Mouse (Mus musculus): ENCODE results near the gene Ggnbp2. TPM values are rescaled to one million over a fixed set of nuclear protein-coding genes. Genes with fewer than 3 reads are reported as not detected.

The Ggnbp2 gene
- total RNA-seq (2022) = 100 to 1,000 TPM in 1 of 4 experiments, 10 to 100 TPM in 3; 88.0 to 102 (median 97.7) TPM

- peak; percentile 83 to 87 for DNase-seq (ENCODE audit: low spot score in 2 of 2)
These were observed at the start of gene Ggnbp2 for GRCm38 (mm10) chr11:84870337-84871043. Gene Ggnbp2 (minus strand): TSS chr11:84870817.

DNA sequence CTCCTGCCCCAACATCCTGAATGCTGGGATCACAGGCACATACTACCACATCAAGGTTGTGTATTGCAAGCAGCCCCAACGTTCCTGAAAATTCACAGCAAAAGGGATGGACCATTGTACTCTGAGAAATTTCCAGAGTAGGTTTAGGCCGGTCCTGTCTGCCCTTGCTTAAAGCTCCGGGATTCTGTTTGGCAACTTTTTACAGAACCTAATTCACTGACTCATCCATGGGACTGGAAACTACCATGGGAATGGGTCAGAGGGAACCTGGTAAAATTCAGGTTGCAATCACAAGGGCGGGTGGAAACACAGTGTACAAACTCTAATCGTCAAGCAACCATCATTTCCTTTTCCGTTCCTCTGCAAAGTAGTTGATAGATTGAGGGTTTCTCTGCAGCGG, 49.3 kb upstream of the Ggnbp2 start:
- DNase-seq (ENCODE audit: low spot score in 2 of 2) = no peak

DNA sequence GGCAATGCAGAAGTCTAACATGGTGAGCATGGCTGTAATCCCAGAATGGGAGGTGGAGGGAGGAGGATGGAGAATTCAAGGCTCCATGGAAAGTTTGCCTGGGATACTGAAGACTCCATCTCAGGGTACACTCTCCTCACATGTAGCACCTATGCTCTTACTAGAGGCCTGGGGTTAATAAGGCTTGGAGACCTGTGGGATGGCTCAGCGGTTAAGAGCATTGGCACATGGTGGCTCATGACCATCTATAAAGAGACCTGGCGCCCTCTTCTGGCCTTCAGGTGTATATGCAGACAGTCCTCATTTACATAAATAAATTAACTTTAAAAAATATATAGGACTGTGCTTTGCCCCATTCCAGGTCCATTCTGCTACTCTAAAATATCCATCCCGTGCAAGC, 48.7 kb upstream of the Ggnbp2 start:
- DNase-seq (ENCODE audit: low spot score in 2 of 2) = no peak

- peak; percentile 46 to 87 for DNase-seq (ENCODE audit: low spot score in 2 of 2)
These were observed 47.8 kb upstream of the Ggnbp2 start for GRCm38 (mm10) chr11:84918425-84918824.

DNA sequence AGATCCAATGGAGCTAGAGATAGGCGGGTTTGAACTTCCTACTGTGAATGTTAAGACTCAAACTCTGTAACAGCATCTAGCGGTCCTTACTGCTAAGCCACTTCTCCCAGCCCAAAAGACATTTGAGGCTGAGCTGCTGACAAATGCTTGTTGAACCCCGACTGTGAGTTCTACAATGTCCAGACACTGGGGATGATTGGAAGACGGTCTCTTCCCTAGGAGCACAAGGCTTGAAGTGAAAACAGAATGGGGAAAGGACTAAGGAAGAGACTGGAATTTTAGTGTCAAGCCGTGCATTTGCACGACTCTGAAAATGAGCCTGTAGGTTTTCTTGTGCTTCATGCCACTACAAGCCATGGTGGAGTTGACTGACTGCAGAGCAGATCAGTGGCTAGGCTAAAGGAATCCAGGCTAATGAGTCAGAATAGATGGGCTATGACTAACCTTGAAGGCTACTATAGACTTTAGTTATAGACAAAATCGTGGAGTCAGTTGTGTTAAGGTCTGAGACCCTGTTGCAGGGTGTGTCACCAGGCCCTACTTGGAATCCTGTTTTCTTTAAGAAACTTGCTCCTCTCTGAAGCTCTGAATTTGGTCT, 46.2 kb upstream of the Ggnbp2 start:
- no peak for DNase-seq (ENCODE audit: low spot score in 2 of 2)

DNA sequence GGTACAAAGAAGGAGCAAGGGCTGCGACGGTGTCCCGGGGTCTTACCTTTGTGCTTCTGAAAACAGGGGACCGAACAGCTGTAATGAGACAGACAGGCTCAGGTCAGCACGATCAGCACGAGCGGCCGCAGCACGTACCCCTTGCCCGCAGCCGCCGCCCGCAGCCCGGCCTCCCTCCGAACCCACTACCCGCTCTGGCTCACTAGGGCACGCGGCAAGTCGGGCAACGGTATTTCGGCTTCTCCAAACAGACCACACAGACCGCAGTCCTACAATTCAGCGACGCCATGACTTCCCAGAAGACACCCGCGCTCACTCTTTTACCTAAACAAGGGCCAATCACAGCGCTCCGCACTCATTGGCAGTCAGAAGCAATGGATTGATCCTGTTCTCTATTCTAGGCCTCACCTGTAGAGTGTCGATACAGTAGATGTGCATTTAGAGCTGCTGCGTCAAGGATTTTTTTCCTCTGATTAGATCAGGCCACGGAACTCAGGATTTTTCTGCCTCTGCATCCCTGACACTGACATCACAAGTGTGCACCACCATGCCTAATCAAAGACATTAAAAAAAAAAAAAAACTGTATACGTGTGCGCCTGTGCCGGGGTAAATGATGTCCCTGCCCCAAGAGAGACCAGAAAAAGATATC, 45.6 kb upstream of the Ggnbp2 start, which contains the start of gene Znhit3:
Znhit3 (minus strand) TSS at position 314 of the 650 bp plus-strand sequence.
- peak; percentile 73 to 87 for DNase-seq (ENCODE audit: low spot score in 2 of 2)

- DNase-seq (ENCODE audit: low spot score in 2 of 2) = no peak
These were observed 44.1 kb upstream of the Ggnbp2 start for GRCm38 (mm10) chr11:84914673-84915072.

GRCm38 (mm10) chr11:84910411-84910810, 39.8 kb upstream of the Ggnbp2 start:
- no peak for DNase-seq (ENCODE audit: low spot score in 2 of 2)

DNA sequence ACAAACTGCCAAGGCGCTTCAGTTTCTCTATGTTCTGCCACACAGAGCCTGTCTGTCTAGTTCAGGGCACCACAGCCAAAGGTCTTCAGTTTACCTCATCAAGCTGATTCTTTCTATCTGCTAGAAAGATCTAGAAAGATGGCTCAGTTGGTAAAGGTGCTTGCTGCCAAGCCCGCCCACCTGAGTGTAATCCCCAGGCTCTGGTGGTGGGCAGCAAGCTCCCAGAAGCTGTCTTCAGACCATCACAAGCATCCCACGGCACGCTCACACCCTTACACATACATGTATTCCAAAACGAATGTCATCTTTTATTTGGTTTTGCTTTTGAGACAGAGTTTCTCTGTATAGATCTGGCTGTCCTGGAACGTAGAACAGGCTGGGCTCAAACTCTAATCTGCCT, 37.9 kb upstream of the Ggnbp2 start:
- DNase-seq (ENCODE audit: low spot score in 2 of 2) = peak in 1 of 2 experiments; percentile 47

DNA sequence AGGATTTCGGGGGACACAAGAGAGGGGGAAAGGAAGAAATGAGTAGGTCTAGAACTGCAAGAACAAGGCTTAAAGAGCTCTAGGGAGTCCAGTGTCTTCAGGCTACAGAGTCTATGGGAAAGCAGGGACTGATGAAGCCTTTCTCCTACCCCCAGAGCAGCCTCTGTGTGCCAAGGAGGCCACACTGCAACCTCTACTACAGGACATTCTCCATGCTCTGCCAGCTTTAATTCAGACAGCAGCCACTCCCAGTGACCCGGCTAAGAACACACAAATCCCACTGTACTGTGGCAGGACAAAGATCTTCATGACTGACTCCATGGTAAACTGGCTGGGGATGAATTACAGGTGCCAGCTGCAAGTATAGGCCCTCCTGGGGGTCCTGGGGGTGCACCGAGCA, 36.5 kb upstream of the Ggnbp2 start:
- no peak for DNase-seq (ENCODE audit: low spot score in 2 of 2)

DNA sequence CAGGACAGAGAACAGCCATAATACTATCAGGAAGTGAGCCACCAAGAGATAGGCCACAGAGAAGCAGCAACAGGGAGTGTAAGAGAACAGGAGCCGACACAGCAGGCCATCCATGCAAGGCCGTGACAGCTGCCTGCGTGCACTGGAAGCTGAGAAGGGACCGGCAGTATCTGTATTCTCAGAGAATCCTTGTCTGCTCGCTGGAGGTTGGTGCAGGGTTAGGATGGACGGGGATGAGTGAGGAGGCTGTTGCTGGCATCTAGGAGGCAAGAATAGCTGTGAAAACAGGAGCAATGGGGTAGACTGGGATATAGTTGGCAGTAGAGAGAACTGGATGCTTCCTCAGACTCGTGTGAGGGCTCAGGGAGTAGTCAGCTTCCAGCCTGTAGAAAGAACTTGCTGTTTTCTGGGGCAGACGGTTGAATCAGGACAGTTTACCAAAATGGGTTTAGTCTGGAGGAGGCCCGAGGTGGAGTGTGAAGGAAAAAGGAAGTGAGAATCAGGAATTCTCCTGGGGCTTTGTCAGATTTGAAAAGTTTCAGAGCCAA, 34.1 kb upstream of the Ggnbp2 start:
- DNase-seq (ENCODE audit: low spot score in 2 of 2) = peak in 1 of 2 experiments; percentile 46

GRCm38 (mm10) chr11:84893113-84893512, 22.5 kb upstream of the Ggnbp2 start:
- no peak for DNase-seq (ENCODE audit: low spot score in 2 of 2)

DNA sequence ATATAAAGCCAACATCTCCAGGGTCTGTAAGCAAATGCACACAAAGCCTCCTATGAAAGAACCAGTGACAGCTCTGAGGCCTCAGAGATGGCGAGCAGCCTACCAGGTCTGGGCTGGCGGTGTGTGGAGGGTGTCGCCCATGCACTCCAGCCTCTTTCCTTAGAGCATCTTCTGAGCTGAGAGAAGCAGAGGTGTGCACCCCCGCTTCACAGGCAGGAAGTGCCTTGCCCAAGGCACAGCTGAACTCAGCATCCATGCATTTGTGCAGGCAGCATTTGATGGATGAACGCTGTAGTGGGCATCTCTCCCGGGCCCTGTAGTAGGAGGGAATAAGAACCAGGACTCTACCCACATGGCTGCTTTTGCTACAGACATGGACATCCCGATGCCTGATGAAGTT, 21.1 kb upstream of the Ggnbp2 start:
- no peak for DNase-seq (ENCODE audit: low spot score in 2 of 2)

DNA sequence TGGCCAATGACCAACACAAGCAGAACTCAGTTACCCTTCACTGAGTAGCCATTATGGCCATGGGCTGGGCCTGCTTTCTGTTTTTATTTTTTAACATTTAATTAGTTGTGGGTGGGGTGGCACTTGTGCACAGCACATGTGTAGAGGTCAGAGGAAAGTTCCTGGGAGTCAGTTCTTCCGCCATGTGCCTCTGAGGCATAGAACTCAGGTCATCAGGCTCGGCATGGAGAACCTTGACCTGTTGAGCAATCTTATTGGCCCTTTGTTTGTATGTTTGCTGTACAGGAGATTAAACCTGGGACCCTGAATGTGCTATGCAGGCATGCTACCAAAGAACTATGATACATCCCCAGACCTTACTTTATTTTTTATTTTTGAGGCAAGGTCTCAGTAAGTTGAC, 18.9 kb upstream of the Ggnbp2 start:
- DNase-seq (ENCODE audit: low spot score in 2 of 2) = no peak

- no peak for DNase-seq (ENCODE audit: low spot score in 2 of 2)
These were observed 17.4 kb upstream of the Ggnbp2 start for GRCm38 (mm10) chr11:84888025-84888424.

DNA sequence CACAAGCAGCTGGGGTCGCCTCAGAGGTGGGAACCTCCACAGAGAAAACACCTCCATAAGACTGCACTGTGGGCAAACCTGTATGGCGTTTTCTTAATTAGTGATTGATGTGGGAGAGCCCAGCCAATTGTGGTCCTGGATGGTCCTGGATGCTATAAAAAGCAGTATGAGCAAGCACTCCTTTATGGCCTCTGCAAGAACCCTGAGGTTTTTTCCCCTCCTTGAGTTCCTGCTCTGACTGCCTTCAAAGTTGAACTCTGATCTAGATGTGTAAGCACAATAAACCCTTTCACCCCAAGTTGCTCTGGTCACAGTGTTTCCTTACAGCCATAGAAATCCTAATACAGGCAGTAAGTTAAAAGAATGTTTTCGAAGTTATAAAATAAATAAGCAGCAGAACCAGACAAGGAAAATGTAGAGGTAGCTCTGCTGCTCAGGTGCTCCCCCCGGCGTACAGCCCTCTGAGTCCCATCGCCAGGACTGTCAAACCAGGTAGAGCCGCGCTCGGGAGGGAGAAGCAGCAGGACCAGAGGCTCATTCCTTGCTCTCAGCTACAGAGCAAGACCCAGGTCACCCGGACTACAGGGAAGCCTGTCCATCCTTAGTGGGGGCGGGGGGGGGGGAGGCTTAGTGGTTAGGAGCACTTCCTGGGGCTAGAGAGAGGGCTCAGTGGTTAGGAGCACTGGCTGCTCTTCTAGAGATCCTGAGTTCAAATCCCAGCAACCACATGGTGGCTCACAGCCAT, 16.3 kb upstream of the Ggnbp2 start:
- no peak for DNase-seq (ENCODE audit: low spot score in 2 of 2)

DNA sequence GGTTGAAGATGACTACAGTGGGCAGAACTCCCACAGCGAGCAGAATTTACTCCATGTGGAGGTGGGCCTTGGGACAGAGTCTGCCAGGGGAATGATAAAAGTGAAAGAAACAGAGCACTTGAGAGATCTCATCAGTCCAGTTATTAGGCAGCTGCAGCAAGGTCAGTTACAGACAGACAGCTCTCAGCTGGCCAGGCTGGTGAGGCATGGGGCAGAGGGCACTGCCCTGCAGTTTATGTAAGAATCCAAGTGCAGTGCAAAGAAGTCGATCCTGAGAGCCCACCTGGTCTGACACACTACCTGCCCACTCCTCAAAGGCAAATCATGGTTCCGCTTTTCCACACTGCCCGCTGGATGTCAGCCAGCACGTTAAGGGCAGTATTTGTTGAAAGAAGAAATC, 15.6 kb upstream of the Ggnbp2 start:
- no peak for DNase-seq (ENCODE audit: low spot score in 2 of 2)

GRCm38 (mm10) chr11:84885238-84885637, 14.6 kb upstream of the Ggnbp2 start:
- DNase-seq (ENCODE audit: low spot score in 2 of 2) = no peak

DNA sequence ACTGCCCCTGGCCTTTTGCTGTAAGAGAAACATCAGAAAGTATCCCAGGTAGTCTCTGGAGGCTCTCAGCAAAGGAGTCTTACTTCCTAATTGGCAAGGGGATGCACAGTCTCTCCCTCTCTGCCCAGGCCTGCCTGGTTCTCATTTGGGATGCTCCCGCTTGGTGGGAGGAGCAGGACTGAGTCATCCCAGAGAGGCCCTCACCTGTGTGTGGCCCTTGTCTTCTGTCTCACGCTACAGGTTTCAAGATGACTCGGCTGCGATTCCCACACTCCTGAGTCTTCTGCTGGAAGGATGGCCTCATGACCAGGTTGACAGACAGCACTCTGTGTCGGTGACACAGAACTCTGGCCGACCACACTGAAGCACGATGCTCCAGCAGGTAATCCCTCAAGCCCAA, 11.7 kb upstream of the Ggnbp2 start:
- no peak for DNase-seq (ENCODE audit: low spot score in 2 of 2)

DNA sequence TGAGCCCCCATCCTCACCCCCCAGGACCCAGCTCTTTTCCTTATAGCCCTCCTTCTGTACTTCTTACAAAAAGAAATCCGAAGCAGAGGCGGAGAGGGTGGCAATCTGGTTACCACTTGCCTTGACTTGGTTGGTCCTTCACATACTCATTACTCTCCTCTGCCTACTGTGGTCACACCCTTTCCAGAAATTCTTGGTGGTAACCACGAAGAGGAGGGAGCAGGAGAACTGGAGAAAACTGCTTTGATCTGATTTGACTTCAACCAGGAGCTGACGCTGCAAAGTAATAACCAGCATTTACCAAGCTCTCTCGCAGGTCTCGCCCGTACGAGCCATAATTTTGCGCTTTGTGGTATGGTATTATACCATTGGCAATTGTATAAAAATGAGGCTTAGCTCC, 10.4 kb upstream of the Ggnbp2 start:
- DNase-seq (ENCODE audit: low spot score in 2 of 2) = no peak

DNA sequence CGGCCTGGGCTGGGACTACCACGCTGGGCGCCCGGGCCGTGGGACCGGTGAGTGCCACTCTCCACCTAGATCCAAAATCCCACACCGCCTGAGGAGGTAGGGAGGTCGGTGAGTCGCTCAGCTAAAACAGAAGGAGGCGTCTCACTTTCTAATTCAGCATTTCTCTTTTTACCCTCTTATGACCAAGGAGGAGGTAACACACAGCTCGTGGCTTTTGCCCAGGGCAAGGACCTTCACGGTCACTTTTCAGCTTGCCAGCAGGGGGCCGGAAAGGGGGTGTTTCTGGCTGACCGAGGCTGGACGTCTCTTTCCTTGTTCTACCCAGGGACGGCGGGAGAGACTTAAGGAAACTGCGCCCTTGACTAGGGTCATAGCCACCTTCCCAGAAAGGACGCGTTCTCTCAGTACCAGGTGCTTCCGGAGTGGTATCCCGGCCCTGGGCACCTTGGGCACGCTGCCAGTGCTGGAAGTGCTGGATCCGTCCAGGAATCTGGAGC, 9.9 kb upstream of the Ggnbp2 start:
- no peak for DNase-seq (ENCODE audit: low spot score in 2 of 2)
